Mouse (Mus musculus): ENCODE measurements around the gene Capza1. TPM values are rescaled to one million over a fixed set of nuclear protein-coding genes. Genes with fewer than 3 reads are reported as not detected.
"Not testable (repeated sequence)": the region's sequence is repeated elsewhere in the genome, so short reads cannot be mapped to it uniquely, and the experiment has no call there.

Gene Capza1
- 79.3 and 80.7 TPM in 2 replicates for polyA plus RNA-seq (2015; fragmentation: Nextera tagmentation; extraction: Ambion mirVana)

- ATAC-seq (ENCODE audit: insufficient read depth): peak; percentile 93
- WGBS (ENCODE audit: insufficient replicate concordance): under 1% methylated on average over 43 of the region's 43 CpGs
Observed at GRCm38 (mm10) chr3:104863786-104864650, at the start of gene Capza1, which contains the start of gene St7l. Capza1 (minus strand) TSS chr3:104864505. St7l (plus strand) TSS chr3:104864005.

GRCm38 (mm10) chr3:104909195-104909594 lies 44.9 kb upstream of the Capza1 start:
- no peaks in the 10 kb centered on the region for H3K4me1 ChIP-seq (replicated peaks)
- ATAC-seq (ENCODE audit: insufficient read depth): no peak
- peaks cover 16% of the 10 kb centered on the region for H3K36me3 ChIP-seq (replicated peaks)
- no peak overlapping the region for H3K9ac ChIP-seq
- no peak overlapping the region for H3K27ac ChIP-seq (replicated peaks)
- 79% methylated on average over 6 of the region's 6 CpGs for WGBS (ENCODE audit: insufficient replicate concordance)
- H3K4me2 ChIP-seq: no peak overlapping the region
- H3K27me3 ChIP-seq: no peaks in the 10 kb centered on the region
- no peak overlapping the region for H3K4me3 ChIP-seq (replicated peaks)
- no peaks in the 10 kb centered on the region for H3K9me3 ChIP-seq (replicated peaks)

More at GRCm38 (mm10) chr3:104863786-104864650, at the start of gene Capza1, which contains the start of gene St7l:
- Histone ChIP-seq H3K9me3 (replicated peaks) (no peaks in the 10 kb centered on the region), H3K4me1 (replicated peaks) (peaks cover 56% of the 10 kb centered on the region), H3K4me2 (peak within 1 kb of the TSS; percentile 79), H3K4me3 (replicated peaks) (peak within 1 kb of the TSS; percentile 99), H3K9ac (peak within 1 kb of the TSS; percentile 98), H3K27ac (replicated peaks) (peak within 1 kb of the TSS; percentile 93), H3K36me3 (replicated peaks) (peaks cover 8% of the 10 kb centered on the region; the same call in 1 of the 2 replicates), H3K27me3 (no peaks in the 10 kb centered on the region)

GRCm38 (mm10) chr3:104906007-104906406 lies 41.7 kb upstream of the Capza1 start:
- WGBS (ENCODE audit: insufficient replicate concordance): 70% methylated on average over 3 of the region's 3 CpGs
- no peak overlapping the region for H3K27ac ChIP-seq (replicated peaks)
- ATAC-seq (ENCODE audit: insufficient read depth): no peak
- no peaks in the 10 kb centered on the region for H3K4me1 ChIP-seq (replicated peaks)
- H3K9ac ChIP-seq: no peak overlapping the region
- H3K9me3 ChIP-seq (replicated peaks): no peaks in the 10 kb centered on the region
- H3K27me3 ChIP-seq: no peaks in the 10 kb centered on the region
- H3K4me3 ChIP-seq (replicated peaks): no peak overlapping the region
- H3K4me2 ChIP-seq: no peak overlapping the region
- peaks cover 24% of the 10 kb centered on the region for H3K36me3 ChIP-seq (replicated peaks)

- no peaks in the 10 kb centered on the region for H3K9me3 ChIP-seq (replicated peaks)
- no peak overlapping the region for H3K4me3 ChIP-seq (replicated peaks)
- H3K4me2 ChIP-seq: no peak overlapping the region
- no peaks in the 10 kb centered on the region for H3K27me3 ChIP-seq
- H3K27ac ChIP-seq (replicated peaks): no peak overlapping the region
- H3K36me3 ChIP-seq (replicated peaks): peaks cover 24% of the 10 kb centered on the region
- WGBS (ENCODE audit: insufficient replicate concordance): 66% methylated on average over 4 of the region's 4 CpGs
- no peak for ATAC-seq (ENCODE audit: insufficient read depth)
- H3K4me1 ChIP-seq (replicated peaks): no peaks in the 10 kb centered on the region
- H3K9ac ChIP-seq: no peak overlapping the region
Observed at GRCm38 (mm10) chr3:104905389-104905788, 41.1 kb upstream of the Capza1 start.

GRCm38 (mm10) chr3:104901154-104901553 lies 36.8 kb upstream of the Capza1 start:
- Histone ChIP-seq H3K4me2 (no peak overlapping the region), H3K27me3 (no peaks in the 10 kb centered on the region), H3K36me3 (replicated peaks) (peaks cover 30% of the 10 kb centered on the region), H3K9ac (no peak overlapping the region), H3K27ac (replicated peaks) (no peak overlapping the region), H3K4me1 (replicated peaks) (no peaks in the 10 kb centered on the region), H3K9me3 (replicated peaks) (no peaks in the 10 kb centered on the region), H3K4me3 (replicated peaks) (no peak overlapping the region)
- ATAC-seq (ENCODE audit: insufficient read depth): no peak
- 86% methylated on average over 4 of the region's 4 CpGs for WGBS (ENCODE audit: insufficient replicate concordance)

- H3K27me3 ChIP-seq: no peaks in the 10 kb centered on the region
- ATAC-seq (ENCODE audit: insufficient read depth): no peak
- peaks cover 32% of the 10 kb centered on the region for H3K36me3 ChIP-seq (replicated peaks)
- no peak overlapping the region for H3K4me2 ChIP-seq
- no peak overlapping the region for H3K4me3 ChIP-seq (replicated peaks)
- 78% methylated on average over 3 of the region's 3 CpGs for WGBS (ENCODE audit: insufficient replicate concordance)
- no peak overlapping the region for H3K27ac ChIP-seq (replicated peaks)
- no peaks in the 10 kb centered on the region for H3K9me3 ChIP-seq (replicated peaks)
- H3K4me1 ChIP-seq (replicated peaks): no peaks in the 10 kb centered on the region
- H3K9ac ChIP-seq: no peak overlapping the region
Observed at GRCm38 (mm10) chr3:104896141-104896540, 31.8 kb upstream of the Capza1 start.

GRCm38 (mm10) chr3:104888585-104888984 lies 24.3 kb upstream of the Capza1 start:
- Histone ChIP-seq H3K27ac (replicated peaks) (no peak overlapping the region), H3K9me3 (replicated peaks) (no peaks in the 10 kb centered on the region)

GRCm38 (mm10) chr3:104869611-104870010 lies 5.3 kb upstream of the Capza1 start:
- Histone ChIP-seq H3K9me3 (replicated peaks) (no peaks in the 10 kb centered on the region), H3K36me3 (replicated peaks) (peaks cover 47% of the 10 kb centered on the region), H3K27ac (replicated peaks) (no peak overlapping the region), H3K4me1 (replicated peaks) (peaks cover 20% of the 10 kb centered on the region), H3K9ac (no peak overlapping the region), H3K4me3 (replicated peaks) (no peak overlapping the region), H3K27me3 (no peaks in the 10 kb centered on the region), H3K4me2 (no peak overlapping the region)
- ATAC-seq (ENCODE audit: insufficient read depth): no peak

More at GRCm38 (mm10) chr3:104888585-104888984, 24.3 kb upstream of the Capza1 start:
- peaks cover 36% of the 10 kb centered on the region for H3K36me3 ChIP-seq (replicated peaks)
- H3K9ac ChIP-seq: no peak overlapping the region
- no peaks in the 10 kb centered on the region for H3K27me3 ChIP-seq
- ATAC-seq (ENCODE audit: insufficient read depth): no peak
- no peak overlapping the region for H3K4me3 ChIP-seq (replicated peaks)
- H3K4me2 ChIP-seq: no peak overlapping the region
- WGBS (ENCODE audit: insufficient replicate concordance): 85% methylated on average over 3 of the region's 3 CpGs
- H3K4me1 ChIP-seq (replicated peaks): no peaks in the 10 kb centered on the region

GRCm38 (mm10) chr3:104866674-104867073 lies 2.4 kb upstream of the Capza1 start:
- H3K27me3 ChIP-seq; H3K27ac ChIP-seq (replicated peaks); ATAC-seq (ENCODE audit: insufficient read depth); H3K9me3 ChIP-seq (replicated peaks); H3K9ac ChIP-seq: not testable (repeated sequence)
- Histone ChIP-seq H3K4me1 (replicated peaks) (peaks cover 36% of the 10 kb centered on the region), H3K4me3 (replicated peaks) (peak overlapping the region; percentile 99; the same call in 1 of the 2 replicates), H3K4me2 (peak overlapping the region; percentile 79), H3K36me3 (replicated peaks) (peaks cover 26% of the 10 kb centered on the region)

GRCm38 (mm10) chr3:104865341-104865788 lies 1.1 kb upstream of the Capza1 start:
- Histone ChIP-seq H3K4me1 (replicated peaks) (peaks cover 47% of the 10 kb centered on the region), H3K4me3 (replicated peaks) (peak overlapping the region; percentile 99), H3K9ac (peak overlapping the region; percentile 98), H3K9me3 (replicated peaks) (no peaks in the 10 kb centered on the region), H3K27me3 (no peaks in the 10 kb centered on the region), H3K4me2 (peak overlapping the region; percentile 79), H3K27ac (replicated peaks) (peak overlapping the region; percentile 93), H3K36me3 (replicated peaks) (peaks cover 14% of the 10 kb centered on the region)
- WGBS (ENCODE audit: insufficient replicate concordance): under 1% methylated on average over 12 of the region's 12 CpGs
- peak; percentile 27 for ATAC-seq (ENCODE audit: insufficient read depth)

GRCm38 (mm10) chr3:104864651-104865340 lies 491 bp upstream of the Capza1 start:
- peak overlapping the region; percentile 79 for H3K4me2 ChIP-seq
- peak overlapping the region; percentile 93 for H3K27ac ChIP-seq (replicated peaks)
- peak overlapping the region; percentile 99 for H3K4me3 ChIP-seq (replicated peaks)
- H3K9me3 ChIP-seq (replicated peaks): no peaks in the 10 kb centered on the region
- peak; percentile 63 for ATAC-seq (ENCODE audit: insufficient read depth)
- peaks cover 12% of the 10 kb centered on the region; the same call in 1 of the 2 replicates for H3K36me3 ChIP-seq (replicated peaks)
- peaks cover 51% of the 10 kb centered on the region for H3K4me1 ChIP-seq (replicated peaks)
- peak overlapping the region; percentile 98 for H3K9ac ChIP-seq
- no peaks in the 10 kb centered on the region for H3K27me3 ChIP-seq
- under 1% methylated on average over 48 of the region's 48 CpGs for WGBS (ENCODE audit: insufficient replicate concordance)

Measured in liver, embryonic 15.5 days (tissue).